24 mouse cellular contexts compared by ENCODE assay signal in genomic region chr13:112486676-112487075, GRCm38 (mm10). TPM values are rescaled to one million over a fixed set of nuclear protein-coding genes. Genes with fewer than 3 reads are reported as not detected.
A peak's percentile ranks its signal among the peaks of the same experiment; 100 is the strongest.
DNase-seq lines count a peak whose midpoint lies in the region; TF ChIP-seq lines count a peak whose summit lies in the region.
"Had no signal": no experiment of that assay in that cellular context is flagged by ENCODE, and none has a peak within 500 bp of the region (broad histone marks: within the 10 kb centered on the region; RNA-seq: fewer than 3 reads in every experiment).

No protein-coding gene starts in this region.

- intact Hi-C loops in heart, adult 2 months (cut with DNase I), result no loop called here

- no peak for TF ChIP-seq POLR2A in heart, adult 2 months (IDR thresholded peaks at IDR 0.05; ENCODE audit: insufficient read depth, low read depth, low read length)

- H3K27ac ChIP-seq in heart, adult 2 months, result no peak overlapping the region
- no peak overlapping the region for H3K27ac ChIP-seq in limb, embryonic 10.5 days
- H3K27ac ChIP-seq: embryonic facial prominence, embryonic 10.5 days; embryonic facial prominence, embryonic 13.5 days; forebrain, embryonic 12.5 days; forebrain, embryonic 15.5 days; hindbrain, embryonic 10.5 days; hindbrain, embryonic 13.5 days; intestine, embryonic 15.5 days had no signal

- H3K4me1 ChIP-seq in heart, adult 2 months (ENCODE audit: control insufficient read depth, insufficient read depth, low read length), result no peaks in the 10 kb centered on the region
- peaks cover 4% of the 10 kb centered on the region for H3K4me1 ChIP-seq in limb, embryonic 10.5 days
- H3K4me1 ChIP-seq: embryonic facial prominence, embryonic 10.5 days; forebrain, embryonic 12.5 days; forebrain, embryonic 15.5 days; hindbrain, embryonic 10.5 days; intestine, embryonic 15.5 days had no signal

- H3K9me3 ChIP-seq in limb, embryonic 10.5 days (replicated peaks), result no peaks in the 10 kb centered on the region
- H3K9me3 ChIP-seq: embryonic facial prominence, embryonic 13.5 days; forebrain, embryonic 12.5 days; forebrain, embryonic 15.5 days; G1E; hindbrain, embryonic 13.5 days; intestine, embryonic 15.5 days had no signal

- TF ChIP-seq EP300 in heart, adult 2 months (IDR thresholded peaks at IDR 0.05; ENCODE audit: insufficient read depth, low read depth, low read length), result no peak

- H3K4me3 ChIP-seq in heart, adult 2 months, result no peak overlapping the region
- no peak overlapping the region for H3K4me3 ChIP-seq in limb, embryonic 10.5 days
- H3K4me3 ChIP-seq: embryonic facial prominence, embryonic 10.5 days; embryonic facial prominence, embryonic 13.5 days; erythroblast, embryonic 14.5 days; forebrain, embryonic 12.5 days; forebrain, embryonic 15.5 days; hindbrain, embryonic 10.5 days; hindbrain, embryonic 13.5 days; intestine, embryonic 15.5 days had no signal

- WGBS in heart, adult 2 months, result 95% methylated on average over 5 of the region's 5 CpGs
- 99% methylated on average over 5 of the region's 5 CpGs for WGBS in limb, embryonic 10.5 days

- H3K79me2 ChIP-seq in heart, adult 2 months (replicated peaks; ENCODE audit: control insufficient read depth, insufficient read depth, low read length), result no peaks in the 10 kb centered on the region

- no peak for TF ChIP-seq CTCF in heart, adult 2 months (IDR thresholded peaks at IDR 0.05)

- no peaks in the 10 kb centered on the region for H3K27me3 ChIP-seq in heart, adult 2 months (ENCODE audit: control insufficient read depth, insufficient read depth, low read length)
- H3K27me3 ChIP-seq in limb, embryonic 10.5 days (ENCODE audit: low read depth, poor library complexity, severe bottlenecking), result no peaks in the 10 kb centered on the region
- H3K27me3 ChIP-seq: embryonic facial prominence, embryonic 13.5 days; forebrain, embryonic 12.5 days; forebrain, embryonic 15.5 days; hindbrain, embryonic 13.5 days; intestine, embryonic 15.5 days; Patski had no signal

- DNase-seq in heart, adult 11 months, result peak; percentile 64
- DNase-seq in heart, adult 2 months, result no peak
- peak; percentile 33 for DNase-seq in ES-CJ7 (ENCODE audit: low read depth, low spot score)
- DNase-seq in limb, embryonic 10.5 days (ENCODE audit: low spot score), result peak; percentile 4
- no peak for DNase-seq in adrenal gland, postnatal 36 days
- no peak for DNase-seq in spleen, postnatal 14 days (ENCODE audit: low spot score in 2 of 2)
- DNase-seq: adrenal gland, postnatal 10 days; cerebellum, adult 11 months; cerebellum, adult 2 months; cerebellum, adult 9-11 months; cerebellum, postnatal 25 days; embryo, embryonic 11 days; gastrocnemius, postnatal 25 days; heart, postnatal 36 days had no signal

- H3K9ac ChIP-seq in heart, adult 2 months (ENCODE audit: low read depth, low read length), result no peak overlapping the region
- H3K9ac ChIP-seq: embryonic facial prominence, embryonic 13.5 days; forebrain, embryonic 12.5 days; forebrain, embryonic 15.5 days; hindbrain, embryonic 13.5 days; intestine, embryonic 15.5 days had no signal

- peaks cover 4% of the 10 kb centered on the region for H3K36me3 ChIP-seq in heart, adult 2 months (ENCODE audit: control insufficient read depth, insufficient read depth, low read length)
- H3K36me3 ChIP-seq in limb, embryonic 10.5 days, result peaks cover 80% of the 10 kb centered on the region

RNA-seq across cellular contexts. Expression of gene Il6st, which starts 22.8 kb away (rescaled TPM):
- 100 to 1,000 TPM; 204 to 256 TPM for total RNA-seq in heart, adult 2 months (2021)
- 39.0 and 62.8 TPM in 2 replicates for polyA plus RNA-seq in heart, adult 2 months (2012; rRNA removed)
- 16.1 and 21.3 TPM in 2 replicates for polyA plus RNA-seq in limb, embryonic 10.5 days (2016; fragmentation: Nextera tagmentation; extraction: Ambion mirVana)
- 100 to 1,000 TPM; 350 to 409 TPM for total RNA-seq in adrenal gland, postnatal 36 days (2021)

Comparison
In these comparisons a context has a peak if more than half of its experiments do, and no peak if none do; other contexts are left out.
1. DNase-seq: peak in heart, adult 11 months (single experiment), ES-CJ7 (single experiment) and limb, embryonic 10.5 days (single experiment); none in heart, adult 2 months (0 of 2), adrenal gland, postnatal 36 days (0 of 2) and spleen, postnatal 14 days (0 of 2).